Mouse (Mus musculus): ENCODE measurements around the gene Cnn2.

Gene Cnn2

GRCm38 (mm10) chr10:79969124-79969568 is 19.2 kb upstream of the Cnn2 start:
- DNase-seq (ENCODE audit: low spot score in 2 of 2) = no peak

GRCm38 (mm10) chr10:79970415-79971182 is 17.8 kb upstream of the Cnn2 start, which contains the start of gene Grin3b:
Grin3b (plus strand) TSS chr10:79970715.
- no peak for DNase-seq (ENCODE audit: low spot score in 2 of 2)

GRCm38 (mm10) chr10:79971183-79971497 is 17.2 kb upstream of the Cnn2 start:
- DNase-seq (ENCODE audit: low spot score in 2 of 2) = no peak

- DNase-seq (ENCODE audit: low spot score in 2 of 2) = no peak
These were observed 15.6 kb upstream of the Cnn2 start for GRCm38 (mm10) chr10:79972831-79973230.

- no peak for DNase-seq (ENCODE audit: low spot score in 2 of 2)
These were observed 14.3 kb upstream of the Cnn2 start for GRCm38 (mm10) chr10:79974087-79974486.

- no peak for DNase-seq (ENCODE audit: low spot score in 2 of 2)
These were observed 13.7 kb upstream of the Cnn2 start for GRCm38 (mm10) chr10:79974668-79975067.

GRCm38 (mm10) chr10:79976071-79976721 is 12.2 kb upstream of the Cnn2 start:
- DNase-seq (ENCODE audit: low spot score in 2 of 2) = no peak

- DNase-seq (ENCODE audit: low spot score in 2 of 2) = no peak
These were observed 11.7 kb upstream of the Cnn2 start for GRCm38 (mm10) chr10:79976722-79977107.

GRCm38 (mm10) chr10:79977324-79977723 is 11.1 kb upstream of the Cnn2 start:
- no peak for DNase-seq (ENCODE audit: low spot score in 2 of 2)

- DNase-seq (ENCODE audit: low spot score in 2 of 2) = no peak
These were observed 10.3 kb upstream of the Cnn2 start for GRCm38 (mm10) chr10:79978061-79978460.

- no peak for DNase-seq (ENCODE audit: low spot score in 2 of 2)
These were observed 8.8 kb upstream of the Cnn2 start for GRCm38 (mm10) chr10:79979401-79980155.

GRCm38 (mm10) chr10:79983205-79983604 is 5.2 kb upstream of the Cnn2 start:
- no peak for DNase-seq (ENCODE audit: low spot score in 2 of 2)

- peak; percentile 62 to 75 for DNase-seq (ENCODE audit: low spot score in 2 of 2)
These were observed 4.7 kb upstream of the Cnn2 start for GRCm38 (mm10) chr10:79983670-79984069.

- peak; percentile 87 to 91 for DNase-seq (ENCODE audit: low spot score in 2 of 2)
These were observed 4.1 kb upstream of the Cnn2 start, which contains the start of gene Tmem259 for GRCm38 (mm10) chr10:79984195-79984816. Tmem259 (minus strand) TSS chr10:79984330.

- peak; percentile 98 to 99 for DNase-seq (ENCODE audit: low spot score in 2 of 2)
These were observed 3.5 kb upstream of the Cnn2 start for GRCm38 (mm10) chr10:79984871-79985270.

- DNase-seq (ENCODE audit: low spot score in 2 of 2) = peak; percentile 88 to 90
These were observed 2.8 kb upstream of the Cnn2 start for GRCm38 (mm10) chr10:79985334-79986231.

- peak in 1 of 2 experiments; percentile 53 for DNase-seq (ENCODE audit: low spot score in 2 of 2)
These were observed 2.0 kb upstream of the Cnn2 start for GRCm38 (mm10) chr10:79986232-79986878.

GRCm38 (mm10) chr10:79986963-79987362 is 1.4 kb upstream of the Cnn2 start:
- peak; percentile 91 to 93 for DNase-seq (ENCODE audit: low spot score in 2 of 2)

GRCm38 (mm10) chr10:79987771-79988505 is 446 bp upstream of the Cnn2 start:
- DNase-seq (ENCODE audit: low spot score in 2 of 2) = no peak
